Mouse (Mus musculus): Measurements from ENCODE around the gene Slc27a1. TPM values are rescaled to one million over a fixed set of nuclear protein-coding genes. Genes with fewer than 3 reads are reported as not detected.

Gene Slc27a1
- total and polyA plus RNA-seq, 3 experiments: 0.46 to 1.3 TPM; not detected in 1

GRCm38 (mm10) chr8:71597451-71597850, 28.8 kb downstream of the Slc27a1 start, which contains the start of gene Fam129c:
TSS of gene Fam129c (plus strand) at chr8:71597648.
- Histone ChIP-seq H3K79me2 (ENCODE audit: control insufficient read depth, insufficient read depth, low read length, poor library complexity) (peaks cover 13% of the 10 kb centered on the region), H3K9me3 (replicated peaks; ENCODE audit: insufficient read depth, low read length) (no peaks in the 10 kb centered on the region), H3K9ac (ENCODE audit: control insufficient read depth, low read depth, low read length, poor library complexity, severe bottlenecking) (no peak within 1 kb of the TSS), H3K4me3 (ENCODE audit: control insufficient read depth in 1 of 2, insufficient read depth in 1 of 2, low read depth in 2 of 2, low read length in 2 of 2) (no peak within 1 kb of the TSS), H3K4me1 (ENCODE audit: control insufficient read depth in 1 of 2, insufficient read depth in 2 of 2, low read length in 2 of 2) (peaks cover 9 to 24% of the 10 kb centered on the region in 2 experiments), H3K36me3 (ENCODE audit: control insufficient read depth in 1 of 2, insufficient read depth in 2 of 2, low read length in 2 of 2) (peaks cover 0 to 12% of the 10 kb centered on the region in 2 experiments; a peak in 3 of 4 replicates), H3K27me3 (ENCODE audit: control insufficient read depth in 1 of 2, insufficient read depth in 2 of 2, low read length in 2 of 2) (no peaks in the 10 kb centered on the region), H3K27ac (ENCODE audit: control insufficient read depth, low read depth, low read length) (peak within 1 kb of the TSS; percentile 3; the same call in 1 of the 2 replicates)
- no peak for DNase-seq (ENCODE audit: low read depth, low spot score)
- TF ChIP-seq ETS1 (IDR thresholded peaks at IDR 0.05; ENCODE audit: low read depth, low read length): no peak
- no peak for TF ChIP-seq BHLHE40 (IDR thresholded peaks at IDR 0.05; ENCODE audit: borderline replicate concordance, low read depth, low read length)
- TF ChIP-seq CHD2 (IDR thresholded peaks at IDR 0.05; ENCODE audit: low read length): no peak

GRCm38 (mm10) chr8:71598375-71598774, 29.7 kb downstream of the Slc27a1 start:
- DNase-seq (ENCODE audit: low read depth, low spot score): no peak
- peaks cover 0 to 8% of the 10 kb centered on the region in 2 experiments; a peak in 3 of 4 replicates for H3K36me3 ChIP-seq (ENCODE audit: control insufficient read depth in 1 of 2, insufficient read depth in 2 of 2, low read length in 2 of 2)

GRCm38 (mm10) chr8:71598841-71599240, 30.2 kb downstream of the Slc27a1 start:
- Histone ChIP-seq H3K79me2 (ENCODE audit: control insufficient read depth, insufficient read depth, low read length, poor library complexity) (0 out of 2 replicates have a peak, but pooled peaks cover 1% of the 10 kb centered on the region), H3K9me3 (replicated peaks; ENCODE audit: insufficient read depth, low read length) (no peaks in the 10 kb centered on the region), H3K27ac (ENCODE audit: control insufficient read depth, low read depth, low read length) (no peak overlapping the region), H3K4me1 (ENCODE audit: control insufficient read depth in 1 of 2, insufficient read depth in 2 of 2, low read length in 2 of 2) (peaks cover 7 to 15% of the 10 kb centered on the region in 2 experiments), H3K9ac (ENCODE audit: control insufficient read depth, low read depth, low read length, poor library complexity, severe bottlenecking) (no peak overlapping the region), H3K36me3 (ENCODE audit: control insufficient read depth in 1 of 2, insufficient read depth in 2 of 2, low read length in 2 of 2) (peaks cover 0 to 5% of the 10 kb centered on the region in 2 experiments; a peak in 2 of 4 replicates), H3K27me3 (ENCODE audit: control insufficient read depth in 1 of 2, insufficient read depth in 2 of 2, low read length in 2 of 2) (no peaks in the 10 kb centered on the region), H3K4me3 (ENCODE audit: control insufficient read depth in 1 of 2, insufficient read depth in 1 of 2, low read depth in 2 of 2, low read length in 2 of 2) (no peak overlapping the region)
- DNase-seq (ENCODE audit: low read depth, low spot score): no peak
- TF ChIP-seq TBP (IDR thresholded peaks at IDR 0.05; ENCODE audit: low read depth, low read length) (no peak), USF2 (IDR thresholded peaks at IDR 0.05; ENCODE audit: borderline replicate concordance in 1 of 2, insufficient read depth in 1 of 2, low read depth in 1 of 2, low read length in 2 of 2) (no peak), RAD21 (IDR thresholded peaks at IDR 0.05; ENCODE audit: low read depth, low read length) (no peak), SMC3 (IDR thresholded peaks at IDR 0.05; ENCODE audit: low read depth, low read length) (no peak), NRF1 (IDR thresholded peaks at IDR 0.05; ENCODE audit: insufficient read depth, low read depth, low read length, poor library complexity, severe bottlenecking) (no peak), ZC3H11A (IDR thresholded peaks at IDR 0.05; ENCODE audit: low read depth, low read length) (no peak), CHD1 (IDR thresholded peaks at IDR 0.05; ENCODE audit: low read depth, low read length) (no peak), USF1 (IDR thresholded peaks at IDR 0.05; ENCODE audit: low read depth, low read length) (no peak), POLR2AphosphoS5 (IDR thresholded peaks at IDR 0.05; ENCODE audit: borderline replicate concordance, low read depth, low read length) (no peak), UBTF (IDR thresholded peaks at IDR 0.05; ENCODE audit: borderline replicate concordance, insufficient read depth, low read depth, low read length) (no peak), POLR2AphosphoS2 (IDR thresholded peaks at IDR 0.05; ENCODE audit: low read length) (no peak), CTCF (IDR thresholded peaks at IDR 0.05 in 2 of 3, conservative IDR thresholded peaks at IDR 0.05 in 1 of 3; ENCODE audit: control insufficient read depth in 1 of 3, insufficient read depth in 1 of 3, low read depth in 2 of 3, low read length in 3 of 3, poor library complexity in 1 of 3, severe bottlenecking in 1 of 3) (no peak), ZNF384 (IDR thresholded peaks at IDR 0.05; ENCODE audit: low read depth, low read length) (no peak), SIN3A (IDR thresholded peaks at IDR 0.05; ENCODE audit: low read length) (no peak)

More at GRCm38 (mm10) chr8:71598375-71598774, 29.7 kb downstream of the Slc27a1 start:
- Histone ChIP-seq H3K27ac (ENCODE audit: control insufficient read depth, low read depth, low read length) (no peak overlapping the region), H3K27me3 (ENCODE audit: control insufficient read depth in 1 of 2, insufficient read depth in 2 of 2, low read length in 2 of 2) (no peaks in the 10 kb centered on the region), H3K9ac (ENCODE audit: control insufficient read depth, low read depth, low read length, poor library complexity, severe bottlenecking) (no peak overlapping the region), H3K4me1 (ENCODE audit: control insufficient read depth in 1 of 2, insufficient read depth in 2 of 2, low read length in 2 of 2) (peaks cover 7 to 18% of the 10 kb centered on the region in 2 experiments), H3K79me2 (ENCODE audit: control insufficient read depth, insufficient read depth, low read length, poor library complexity) (peaks cover 4% of the 10 kb centered on the region), H3K4me3 (ENCODE audit: control insufficient read depth in 1 of 2, insufficient read depth in 1 of 2, low read depth in 2 of 2, low read length in 2 of 2) (no peak overlapping the region), H3K9me3 (replicated peaks; ENCODE audit: insufficient read depth, low read length) (no peaks in the 10 kb centered on the region)
- TF ChIP-seq TAL1 (IDR thresholded peaks at IDR 0.05; ENCODE audit: low read length): no peak
- no peak for TF ChIP-seq ZKSCAN1 (IDR thresholded peaks at IDR 0.05; ENCODE audit: low read depth, low read length)
- no peak for TF ChIP-seq KAT2A (conservative IDR thresholded peaks at IDR 0.05; ENCODE audit: low read depth, low read length)
- TF ChIP-seq USF1 (IDR thresholded peaks at IDR 0.05; ENCODE audit: low read depth, low read length): no peak
- TF ChIP-seq SIN3A (IDR thresholded peaks at IDR 0.05; ENCODE audit: low read length): no peak
- TF ChIP-seq MYC (IDR thresholded peaks at IDR 0.05; ENCODE audit: low read depth, low read length): no peak
- no peak for TF ChIP-seq SMC3 (IDR thresholded peaks at IDR 0.05; ENCODE audit: low read depth, low read length)
- no peak for TF ChIP-seq CHD2 (IDR thresholded peaks at IDR 0.05; ENCODE audit: low read length)

Measured in MEL (cell line).